Comparison of ENCODE assay signal across 24 mouse cellular contexts in genomic region chr7:128285060-128285459, GRCm38 (mm10). TPM values are rescaled to one million over a fixed set of nuclear protein-coding genes. Genes with fewer than 3 reads are reported as not detected.
DNase-seq lines count a peak whose midpoint lies in the region; ATAC-seq lines count a peak whose summit lies in the region.
"Had no signal": no experiment of that assay in that cellular context is flagged by ENCODE, and none has a peak within 500 bp of the region (broad histone marks: within the 10 kb centered on the region; RNA-seq: fewer than 3 reads in every experiment).

No protein-coding gene starts in this region.

- peak; percentile 37 for DNase-seq in adrenal gland, postnatal 14 days
- no peak for DNase-seq in adrenal gland, postnatal 25 days
- DNase-seq in hindbrain, embryonic 10.5 days (ENCODE audit: low spot score): no peak
- DNase-seq in hindbrain, embryonic 14.5 days (ENCODE audit: low spot score): no peak
- DNase-seq in midbrain, embryonic 10.5 days (ENCODE audit: low spot score): no peak
- DNase-seq: cerebellum, adult 11-12 months; cerebellum, adult 9-10 months; cerebellum, postnatal 25 days; gastrocnemius, postnatal 10 days; heart, adult 18-20 months; heart, postnatal 10 days; heart, postnatal 4 days had no signal

- no peak overlapping the region for H3K4me3 ChIP-seq in hindbrain, embryonic 10.5 days
- H3K4me3 ChIP-seq in hindbrain, embryonic 14.5 days (replicated peaks; ENCODE audit: low read length): no peak overlapping the region
- no peak overlapping the region for H3K4me3 ChIP-seq in midbrain, embryonic 10.5 days
- no peak overlapping the region for H3K4me3 ChIP-seq in midbrain, embryonic 13.5 days (replicated peaks)
- H3K4me3 ChIP-seq: forebrain, embryonic 15.5 days; heart, embryonic 10.5 days; hindbrain, embryonic 13.5 days; intestine, embryonic 15.5 days had no signal

- 90% methylated on average over 8 of the region's 8 CpGs for WGBS in hindbrain, embryonic 10.5 days
- WGBS in hindbrain, embryonic 14.5 days: 86% methylated on average over 8 of the region's 8 CpGs
- 87% methylated on average over 8 of the region's 8 CpGs for WGBS in midbrain, embryonic 10.5 days
- WGBS in midbrain, embryonic 13.5 days: 91% methylated on average over 8 of the region's 8 CpGs

- no peak overlapping the region for H3K9ac ChIP-seq in hindbrain, embryonic 14.5 days
- no peak overlapping the region for H3K9ac ChIP-seq in midbrain, embryonic 13.5 days (replicated peaks)
- H3K9ac ChIP-seq: forebrain, embryonic 15.5 days; hindbrain, embryonic 13.5 days; intestine, embryonic 15.5 days had no signal

- 0 out of 2 replicates have a peak overlapping the region, but pooled peaks have one; percentile 23 for H3K27ac ChIP-seq in hindbrain, embryonic 10.5 days
- H3K27ac ChIP-seq in hindbrain, embryonic 14.5 days: no peak overlapping the region
- H3K27ac ChIP-seq in midbrain, embryonic 10.5 days (replicated peaks): peak overlapping the region; percentile 59; the same call in 1 of the 2 replicates
- H3K27ac ChIP-seq in midbrain, embryonic 13.5 days: no peak overlapping the region
- H3K27ac ChIP-seq: forebrain, embryonic 15.5 days; heart, embryonic 10.5 days; hindbrain, embryonic 13.5 days; intestine, embryonic 15.5 days had no signal

- peaks cover 58% of the 10 kb centered on the region for H3K4me1 ChIP-seq in hindbrain, embryonic 10.5 days (replicated peaks)
- no peaks in the 10 kb centered on the region for H3K4me1 ChIP-seq in hindbrain, embryonic 14.5 days (replicated peaks; ENCODE audit: control insufficient read depth, insufficient read depth, low read length)
- peaks cover 61% of the 10 kb centered on the region for H3K4me1 ChIP-seq in midbrain, embryonic 10.5 days
- peaks cover 18% of the 10 kb centered on the region for H3K4me1 ChIP-seq in midbrain, embryonic 13.5 days (replicated peaks)
- H3K4me1 ChIP-seq: forebrain, embryonic 15.5 days had no signal

- no peaks in the 10 kb centered on the region for H3K9me3 ChIP-seq in hindbrain, embryonic 10.5 days
- H3K9me3 ChIP-seq in hindbrain, embryonic 14.5 days (ENCODE audit: control insufficient read depth, low read length): no peaks in the 10 kb centered on the region
- H3K9me3 ChIP-seq in midbrain, embryonic 10.5 days (replicated peaks): no peaks in the 10 kb centered on the region
- H3K9me3 ChIP-seq in midbrain, embryonic 13.5 days: no peaks in the 10 kb centered on the region
- H3K9me3 ChIP-seq: forebrain, embryonic 15.5 days; heart, embryonic 10.5 days; hindbrain, embryonic 13.5 days; intestine, embryonic 15.5 days had no signal

- H3K4me2 ChIP-seq in hindbrain, embryonic 14.5 days (replicated peaks): no peak overlapping the region
- H3K4me2 ChIP-seq in midbrain, embryonic 13.5 days (replicated peaks): no peak overlapping the region
- H3K4me2 ChIP-seq: forebrain, embryonic 15.5 days; hindbrain, embryonic 13.5 days; intestine, embryonic 15.5 days had no signal

- peaks cover 54% of the 10 kb centered on the region for H3K27me3 ChIP-seq in hindbrain, embryonic 10.5 days (ENCODE audit: insufficient read depth, poor library complexity, severe bottlenecking)
- H3K27me3 ChIP-seq in hindbrain, embryonic 14.5 days (ENCODE audit: control insufficient read depth, insufficient read depth, low read length): no peaks in the 10 kb centered on the region
- H3K27me3 ChIP-seq in midbrain, embryonic 10.5 days (ENCODE audit: low read depth, poor library complexity, severe bottlenecking): peaks cover 82% of the 10 kb centered on the region
- H3K27me3 ChIP-seq in midbrain, embryonic 13.5 days: peaks cover 17% of the 10 kb centered on the region; the same call in 1 of the 2 replicates
- H3K27me3 ChIP-seq: CH12.LX; forebrain, embryonic 15.5 days; intestine, embryonic 15.5 days; Patski had no signal

- no peak for ATAC-seq in hindbrain, embryonic 14.5 days (ENCODE audit: low FRiP score)
- no peak for ATAC-seq in midbrain, embryonic 13.5 days
- ATAC-seq in frontal cortex, adult (ENCODE audit: low TSS enrichment): no peak
- ATAC-seq: activated CD4-positive, CD25-positive, alpha-beta regulatory T cell, adult 4 months; forebrain, embryonic 15.5 days; intestine, embryonic 15.5 days; Patski had no signal

- H3K36me3 ChIP-seq in hindbrain, embryonic 10.5 days: peaks cover 41% of the 10 kb centered on the region
- H3K36me3 ChIP-seq in hindbrain, embryonic 14.5 days (replicated peaks; ENCODE audit: control insufficient read depth, insufficient read depth): peaks cover 25% of the 10 kb centered on the region
- peaks cover 43% of the 10 kb centered on the region for H3K36me3 ChIP-seq in midbrain, embryonic 10.5 days
- peaks cover 22% of the 10 kb centered on the region for H3K36me3 ChIP-seq in midbrain, embryonic 13.5 days

RNA-seq across cellular contexts. Expression of gene BC017158, which starts 12.9 kb away (rescaled TPM):
- 25.9 and 26.3 TPM in 2 replicates for total RNA-seq in adrenal gland, postnatal 14 days (2021)
- total RNA-seq in adrenal gland, postnatal 25 days (2021): 29.0 and 33.5 TPM in 2 replicates
- 24.7 and 26.8 TPM in 2 replicates for polyA plus RNA-seq in hindbrain, embryonic 10.5 days (2016; fragmentation: Nextera tagmentation; extraction: Ambion mirVana)
- 23.6 and 23.9 TPM in 2 replicates for polyA plus RNA-seq in hindbrain, embryonic 14.5 days (2014; fragmentation: Nextera tagmentation; extraction: Ambion mirVana)
- polyA plus RNA-seq in midbrain, embryonic 10.5 days (2016; fragmentation: Nextera tagmentation; extraction: Ambion mirVana): 24.6 and 26.3 TPM in 2 replicates
- 17.5 and 17.7 TPM in 2 replicates for polyA plus RNA-seq in midbrain, embryonic 13.5 days (2015; fragmentation: Nextera tagmentation; extraction: Ambion mirVana)

RNA-seq across cellular contexts. Expression of gene Slc5a2, which starts 19.6 kb away (rescaled TPM):
- total RNA-seq in adrenal gland, postnatal 14 days (2021): not detected in 2 replicates
- total RNA-seq in adrenal gland, postnatal 25 days (2021): not detected in 2 replicates
- 0.29 TPM in 1 of 2 replicates, not detected in the other for polyA plus RNA-seq in hindbrain, embryonic 10.5 days (2016; fragmentation: Nextera tagmentation; extraction: Ambion mirVana)
- 0.23 TPM in 1 of 2 replicates, not detected in the other for polyA plus RNA-seq in hindbrain, embryonic 14.5 days (2014; fragmentation: Nextera tagmentation; extraction: Ambion mirVana)
- 0.28 and 0.50 TPM in 2 replicates for polyA plus RNA-seq in midbrain, embryonic 10.5 days (2016; fragmentation: Nextera tagmentation; extraction: Ambion mirVana)
- not detected in 2 replicates for polyA plus RNA-seq in midbrain, embryonic 13.5 days (2015; fragmentation: Nextera tagmentation; extraction: Ambion mirVana)
- total RNA-seq: gastrocnemius, postnatal 10 days; gastrocnemius, postnatal 4 days; heart, adult 18-20 months; heart, postnatal 10 days; heart, postnatal 4 days had no signal
- polyA plus RNA-seq: activated CD4-positive, CD25-positive, alpha-beta regulatory T cell, adult 4 months; cortical plate, adult 2 months; embryonic facial prominence, embryonic 14.5 days; forebrain, embryonic 15.5 days; hindbrain, embryonic 13.5 days had no signal

RNA-seq across cellular contexts. Expression of gene Tgfb1i1, which starts 38.4 kb away (rescaled TPM):
- 30.0 and 32.3 TPM in 2 replicates for total RNA-seq in adrenal gland, postnatal 14 days (2021)
- 20.2 and 23.0 TPM in 2 replicates for total RNA-seq in adrenal gland, postnatal 25 days (2021)
- polyA plus RNA-seq in hindbrain, embryonic 10.5 days (2016; fragmentation: Nextera tagmentation; extraction: Ambion mirVana): 37.9 and 50.9 TPM in 2 replicates
- 23.5 and 27.8 TPM in 2 replicates for polyA plus RNA-seq in hindbrain, embryonic 14.5 days (2014; fragmentation: Nextera tagmentation; extraction: Ambion mirVana)
- polyA plus RNA-seq in midbrain, embryonic 10.5 days (2016; fragmentation: Nextera tagmentation; extraction: Ambion mirVana): 40.9 and 45.3 TPM in 2 replicates
- 21.7 and 23.0 TPM in 2 replicates for polyA plus RNA-seq in midbrain, embryonic 13.5 days (2015; fragmentation: Nextera tagmentation; extraction: Ambion mirVana)
- total RNA-seq: CH12.LX had no signal

RNA-seq across cellular contexts. Expression of gene 9130023H24Rik, which starts 47.2 kb away (rescaled TPM):
- total RNA-seq in adrenal gland, postnatal 14 days (2021): 6.9 and 7.2 TPM in 2 replicates
- 9.1 and 10.3 TPM in 2 replicates for total RNA-seq in adrenal gland, postnatal 25 days (2021)
- 10.2 and 13.5 TPM in 2 replicates for polyA plus RNA-seq in hindbrain, embryonic 10.5 days (2016; fragmentation: Nextera tagmentation; extraction: Ambion mirVana)
- 7.4 and 8.7 TPM in 2 replicates for polyA plus RNA-seq in hindbrain, embryonic 14.5 days (2014; fragmentation: Nextera tagmentation; extraction: Ambion mirVana)
- 10.3 and 11.7 TPM in 2 replicates for polyA plus RNA-seq in midbrain, embryonic 10.5 days (2016; fragmentation: Nextera tagmentation; extraction: Ambion mirVana)
- polyA plus RNA-seq in midbrain, embryonic 13.5 days (2015; fragmentation: Nextera tagmentation; extraction: Ambion mirVana): 11.0 and 11.5 TPM in 2 replicates

RNA-seq across cellular contexts. Expression of gene Armc5, which starts 47.9 kb away (rescaled TPM):
- total RNA-seq in adrenal gland, postnatal 14 days (2021): 16.2 and 18.7 TPM in 2 replicates
- total RNA-seq in adrenal gland, postnatal 25 days (2021): 19.3 and 20.5 TPM in 2 replicates
- 16.7 and 19.6 TPM in 2 replicates for polyA plus RNA-seq in hindbrain, embryonic 10.5 days (2016; fragmentation: Nextera tagmentation; extraction: Ambion mirVana)
- polyA plus RNA-seq in hindbrain, embryonic 14.5 days (2014; fragmentation: Nextera tagmentation; extraction: Ambion mirVana): 9.1 and 10.7 TPM in 2 replicates
- 15.4 and 16.7 TPM in 2 replicates for polyA plus RNA-seq in midbrain, embryonic 10.5 days (2016; fragmentation: Nextera tagmentation; extraction: Ambion mirVana)
- 12.5 and 13.9 TPM in 2 replicates for polyA plus RNA-seq in midbrain, embryonic 13.5 days (2015; fragmentation: Nextera tagmentation; extraction: Ambion mirVana)

Comparison
In these comparisons a context has a peak if more than half of its experiments do, and no peak if none do; other contexts are left out.
1. H3K27ac ChIP-seq: peak in hindbrain, embryonic 10.5 days (single experiment) and midbrain, embryonic 10.5 days (single experiment); none in hindbrain, embryonic 14.5 days (single experiment) and midbrain, embryonic 13.5 days (single experiment).